Mouse (Mus musculus): ENCODE measurements around the gene Cbfa2t3.

GRCm38 (mm10) chr8:122675596-122676420 lies 23.1 kb downstream of the Cbfa2t3 start:
- TF ChIP-seq CTCF (IDR thresholded peaks at IDR 0.05; ENCODE audit: insufficient read depth, low read depth, low read length) = no peak
- TF ChIP-seq POLR2A (IDR thresholded peaks at IDR 0.05; ENCODE audit: insufficient read depth, low read depth, low read length) = no peak
